Mouse (Mus musculus): ENCODE data around the gene Vamp4. TPM values are rescaled to one million over a fixed set of nuclear protein-coding genes. Genes with fewer than 3 reads are reported as not detected.

Gene Vamp4
- polyA plus RNA-seq, 1 experiment from 2014 or later = 31.5 TPM

- no peak overlapping the region for H3K27ac ChIP-seq (replicated peaks)
- ATAC-seq (ENCODE audit: extremely low read depth, insufficient number of reproducible peaks, low FRiP score, low TSS enrichment) = no peak
- 86% methylated on average over 14 of the region's 14 CpGs for WGBS
- H3K36me3 ChIP-seq = no peaks in the 10 kb centered on the region
- H3K4me3 ChIP-seq = no peak overlapping the region
- H3K9me3 ChIP-seq = no peaks in the 10 kb centered on the region
- H3K27me3 ChIP-seq (replicated peaks) = no peaks in the 10 kb centered on the region
- no peak overlapping the region for H3K4me2 ChIP-seq
- H3K4me1 ChIP-seq = no peaks in the 10 kb centered on the region
- no peak overlapping the region for H3K9ac ChIP-seq
Measured at GRCm38 (mm10) chr1:162648416-162648815, 78.1 kb downstream of the Vamp4 start.

Other genes starting within 250 kb of the Vamp4 start
- gene Dnm3, start 92.5 kb upstream of the Vamp4 start, polyA plus RNA-seq (2015; fragmentation: Nextera tagmentation; extraction: Ambion mirVana) = 1.3 and 1.4 TPM in 2 replicates
- 11.7 and 11.9 TPM in 2 replicates for gene Mettl13, start 22.0 kb upstream of the Vamp4 start, polyA plus RNA-seq (2015; fragmentation: Nextera tagmentation; extraction: Ambion mirVana)
- not detected in 2 replicates for gene Myoc, start 68.6 kb downstream of the Vamp4 start, polyA plus RNA-seq (2015; fragmentation: Nextera tagmentation; extraction: Ambion mirVana)
- not detected in 2 replicates for gene Myocos, start 87.7 kb downstream of the Vamp4 start, polyA plus RNA-seq (2015; fragmentation: Nextera tagmentation; extraction: Ambion mirVana)
- 78.5 and 85.2 TPM in 2 replicates for gene Prrc2c, start 170.0 kb downstream of the Vamp4 start, polyA plus RNA-seq (2015; fragmentation: Nextera tagmentation; extraction: Ambion mirVana)
- 0.08 and 0.38 TPM in 2 replicates for gene Fmo4, start 243.5 kb downstream of the Vamp4 start, polyA plus RNA-seq (2015; fragmentation: Nextera tagmentation; extraction: Ambion mirVana)

All from heart, embryonic 13.5 days (tissue).